ENCODE assay signal across 8 mouse cellular contexts in genomic region chr15:79025687-79026308, GRCm38 (mm10). TPM values are rescaled to one million over a fixed set of nuclear protein-coding genes. Genes with fewer than 3 reads are reported as not detected.
DNase-seq lines count a peak whose midpoint lies in the region; ATAC-seq and TF ChIP-seq lines count a peak whose summit lies in the region.

No protein-coding gene starts in this region.

- H3K27me3 ChIP-seq in forebrain, embryonic 13.5 days = no peaks in the 10 kb centered on the region
- no peaks in the 10 kb centered on the region for H3K27me3 ChIP-seq in kidney, embryonic 15.5 days
- H3K27me3 ChIP-seq in midbrain, embryonic 16.5 days (ENCODE audit: control insufficient read depth, insufficient read depth, low read depth, low read length) = no peaks in the 10 kb centered on the region

- no peak for ATAC-seq in forebrain, embryonic 13.5 days
- ATAC-seq in kidney, embryonic 15.5 days (replicated peaks; ENCODE audit: low FRiP score) = no peak
- ATAC-seq in midbrain, embryonic 16.5 days = no peak

- H3K4me2 ChIP-seq in forebrain, embryonic 13.5 days = peak overlapping the region; percentile 46
- peak overlapping the region; percentile 97 for H3K4me2 ChIP-seq in kidney, embryonic 15.5 days
- peak overlapping the region; percentile 38 for H3K4me2 ChIP-seq in midbrain, embryonic 16.5 days (ENCODE audit: low read length)

- H3K36me3 ChIP-seq in forebrain, embryonic 13.5 days (ENCODE audit: poor library complexity, severe bottlenecking) = no peaks in the 10 kb centered on the region
- H3K36me3 ChIP-seq in kidney, embryonic 15.5 days = no peaks in the 10 kb centered on the region
- no peaks in the 10 kb centered on the region for H3K36me3 ChIP-seq in midbrain, embryonic 16.5 days (ENCODE audit: control insufficient read depth, insufficient read depth, low read length)

- intact Hi-C loops in gastrocnemius, postnatal 36 days (cut with DNase I) = no loop called here

- peak overlapping the region; percentile 41 for H3K9ac ChIP-seq in forebrain, embryonic 13.5 days
- peak overlapping the region; percentile 30 for H3K9ac ChIP-seq in kidney, embryonic 15.5 days
- peak overlapping the region; percentile 32 for H3K9ac ChIP-seq in midbrain, embryonic 16.5 days (ENCODE audit: low read depth, low read length)

- no peak for DNase-seq in layer of hippocampus, adult 2 months (ENCODE audit: low spot score in 2 of 2)
- DNase-seq in layer of hippocampus, postnatal 36 days = no peak
- DNase-seq in adrenal gland, adult 8-10 months = no peak
- DNase-seq in gastrocnemius, postnatal 36 days = no peak
- no peak for DNase-seq in lung, postnatal 36 days

- peak overlapping the region; percentile 55; the same call in 1 of the 2 replicates for H3K27ac ChIP-seq in layer of hippocampus, adult 2 months
- no peak overlapping the region for H3K27ac ChIP-seq in forebrain, embryonic 13.5 days
- H3K27ac ChIP-seq in kidney, embryonic 15.5 days = peak overlapping the region; percentile 95
- H3K27ac ChIP-seq in midbrain, embryonic 16.5 days (ENCODE audit: low read length) = no peak overlapping the region

- 10% methylated on average over 14 of the region's 18 CpGs for WGBS in forebrain, embryonic 13.5 days
- WGBS in kidney, embryonic 15.5 days = 9% methylated on average over 16 of the region's 18 CpGs
- WGBS in midbrain, embryonic 16.5 days = 13% methylated on average over 15 of the region's 18 CpGs

- no peaks in the 10 kb centered on the region for H3K9me3 ChIP-seq in forebrain, embryonic 13.5 days (replicated peaks)
- H3K9me3 ChIP-seq in kidney, embryonic 15.5 days (replicated peaks) = no peaks in the 10 kb centered on the region
- no peaks in the 10 kb centered on the region for H3K9me3 ChIP-seq in midbrain, embryonic 16.5 days (replicated peaks; ENCODE audit: control insufficient read depth, low read length, poor library complexity, severe bottlenecking)

- TF ChIP-seq CTCF in layer of hippocampus, adult 2 months (conservative IDR thresholded peaks at IDR 0.05) = no peak

- peaks cover 37% of the 10 kb centered on the region for H3K4me1 ChIP-seq in forebrain, embryonic 13.5 days
- H3K4me1 ChIP-seq in kidney, embryonic 15.5 days = peaks cover 49% of the 10 kb centered on the region
- peaks cover 28% of the 10 kb centered on the region for H3K4me1 ChIP-seq in midbrain, embryonic 16.5 days (ENCODE audit: control insufficient read depth, insufficient read depth, low read length)

- peak overlapping the region; percentile 42 for H3K4me3 ChIP-seq in layer of hippocampus, adult 2 months
- peak overlapping the region; percentile 18; the same call in 1 of the 2 replicates for H3K4me3 ChIP-seq in forebrain, embryonic 13.5 days
- peak overlapping the region; percentile 11; the same call in 1 of the 2 replicates for H3K4me3 ChIP-seq in kidney, embryonic 15.5 days (replicated peaks)
- no peak overlapping the region for H3K4me3 ChIP-seq in midbrain, embryonic 16.5 days (ENCODE audit: low read depth, low read length)

RNA-seq across cellular contexts. Expression of gene H1f0, which starts 2.5 kb away (rescaled TPM):
- total RNA-seq in layer of hippocampus, adult 2 months (2021) = 10 to 100 TPM; 86.3 to 89.0 TPM
- 10 to 100 TPM; 88.9 to 89.5 TPM for total RNA-seq in layer of hippocampus, postnatal 36 days (2021)
- polyA plus RNA-seq in forebrain, embryonic 13.5 days (2015; fragmentation: Nextera tagmentation; extraction: Ambion mirVana) = 546 and 569 TPM in 2 replicates
- 513 and 545 TPM in 2 replicates for polyA plus RNA-seq in kidney, embryonic 15.5 days (2015; fragmentation: Nextera tagmentation; extraction: Ambion mirVana)
- 167 and 180 TPM in 2 replicates for polyA plus RNA-seq in midbrain, embryonic 16.5 days (2015; fragmentation: Nextera tagmentation; extraction: Ambion mirVana)
- 100 to 1,000 TPM; 122 to 250 (median 176) TPM for total RNA-seq in adrenal gland, adult 8-10 months (2022)
- total RNA-seq in gastrocnemius, postnatal 36 days (2021) = 10 to 100 TPM; 71.1 to 87.4 TPM

RNA-seq across cellular contexts. Expression of gene Galr3, which starts 15.9 kb away (rescaled TPM):
- total RNA-seq in layer of hippocampus, adult 2 months (2021) = under 1 TPM in 1 of 2 experiments, not detected in 1; 0.39 TPM
- not detected for total RNA-seq in layer of hippocampus, postnatal 36 days (2021)
- not detected in 2 replicates for polyA plus RNA-seq in forebrain, embryonic 13.5 days (2015; fragmentation: Nextera tagmentation; extraction: Ambion mirVana)
- polyA plus RNA-seq in kidney, embryonic 15.5 days (2015; fragmentation: Nextera tagmentation; extraction: Ambion mirVana) = 0.12 and 0.30 TPM in 2 replicates
- not detected in 2 replicates for polyA plus RNA-seq in midbrain, embryonic 16.5 days (2015; fragmentation: Nextera tagmentation; extraction: Ambion mirVana)
- total RNA-seq in adrenal gland, adult 8-10 months (2022) = under 1 TPM in 3 of 4 experiments, not detected in 1; 0.28 to 0.31 (median 0.30) TPM
- not detected for total RNA-seq in gastrocnemius, postnatal 36 days (2021)

RNA-seq across cellular contexts. Expression of gene Ankrd54, which starts 36.9 kb away (rescaled TPM):
- total RNA-seq in layer of hippocampus, adult 2 months (2021) = 10 to 100 TPM; 17.4 to 19.5 TPM
- total RNA-seq in layer of hippocampus, postnatal 36 days (2021) = 10 to 100 TPM; 17.6 to 20.7 TPM
- 53.0 and 53.9 TPM in 2 replicates for polyA plus RNA-seq in forebrain, embryonic 13.5 days (2015; fragmentation: Nextera tagmentation; extraction: Ambion mirVana)
- polyA plus RNA-seq in kidney, embryonic 15.5 days (2015; fragmentation: Nextera tagmentation; extraction: Ambion mirVana) = 47.7 and 56.3 TPM in 2 replicates
- 54.4 and 57.8 TPM in 2 replicates for polyA plus RNA-seq in midbrain, embryonic 16.5 days (2015; fragmentation: Nextera tagmentation; extraction: Ambion mirVana)
- total RNA-seq in adrenal gland, adult 8-10 months (2022) = 10 to 100 TPM; 24.6 to 34.9 (median 28.2) TPM
- 1 to 10 TPM; 2.7 to 4.3 TPM for total RNA-seq in gastrocnemius, postnatal 36 days (2021)

RNA-seq across cellular contexts. Expression of gene Eif3l, which starts 49.2 kb away (rescaled TPM):
- 10 to 100 TPM; 68.9 to 69.5 TPM for total RNA-seq in layer of hippocampus, adult 2 months (2021)
- total RNA-seq in layer of hippocampus, postnatal 36 days (2021) = 10 to 100 TPM; 69.4 to 74.8 TPM
- 207 and 215 TPM in 2 replicates for polyA plus RNA-seq in forebrain, embryonic 13.5 days (2015; fragmentation: Nextera tagmentation; extraction: Ambion mirVana)
- 243 and 247 TPM in 2 replicates for polyA plus RNA-seq in kidney, embryonic 15.5 days (2015; fragmentation: Nextera tagmentation; extraction: Ambion mirVana)
- polyA plus RNA-seq in midbrain, embryonic 16.5 days (2015; fragmentation: Nextera tagmentation; extraction: Ambion mirVana) = 165 TPM in 2 replicates
- total RNA-seq in adrenal gland, adult 8-10 months (2022) = 100 to 1,000 TPM; 136 to 157 (median 140) TPM
- total RNA-seq in gastrocnemius, postnatal 36 days (2021) = 10 to 100 TPM; 46.6 to 52.6 TPM

Comparison
In these comparisons a context has a peak if more than half of its experiments do, and no peak if none do; other contexts are left out.
1. H3K27ac ChIP-seq: peak in layer of hippocampus, adult 2 months (single experiment) and kidney, embryonic 15.5 days (single experiment); none in forebrain, embryonic 13.5 days (single experiment) and midbrain, embryonic 16.5 days (single experiment).
2. H3K4me2 ChIP-seq: peak in every context shown above with its lines; median percentile 97 in kidney, embryonic 15.5 days; 46 in forebrain, embryonic 13.5 days; 38 in midbrain, embryonic 16.5 days.
3. Peak in every context shown above with its lines, with median percentiles within 50 percentile points of each other: H3K9ac ChIP-seq.